Mouse (Mus musculus): Measurements from ENCODE around the gene Rpl36. TPM values are rescaled to one million over a fixed set of nuclear protein-coding genes. Genes with fewer than 3 reads are reported as not detected.
A peak's percentile ranks its signal among the peaks of the same experiment; 100 is the strongest.
"Not testable (repeated sequence)": the region's sequence is repeated elsewhere in the genome, so short reads cannot be mapped to it uniquely, and the experiment has no call there.

Rpl36 gene
- total RNA-seq, 2 experiments from 2014 or later: 298 to 323 TPM

GRCm38 (mm10) chr17:56605431-56605830, 7.8 kb upstream of the Rpl36 start:
- no peak for ATAC-seq (replicated peaks; ENCODE audit: low FRiP score, poor library complexity, severe bottlenecking)

- no peak for ATAC-seq (replicated peaks; ENCODE audit: low FRiP score, poor library complexity, severe bottlenecking)
These were observed 5.6 kb upstream of the Rpl36 start for GRCm38 (mm10) chr17:56607521-56608062.

- no peak for ATAC-seq (replicated peaks; ENCODE audit: low FRiP score, poor library complexity, severe bottlenecking)
These were observed 4.5 kb upstream of the Rpl36 start for GRCm38 (mm10) chr17:56608699-56609098.

GRCm38 (mm10) chr17:56609452-56610171, 3.6 kb upstream of the Rpl36 start, which contains the start of gene 2410015M20Rik:
Gene 2410015M20Rik, minus strand, starts transcription at chr17:56609771.
- ATAC-seq (replicated peaks; ENCODE audit: low FRiP score, poor library complexity, severe bottlenecking): peak; percentile 84

GRCm38 (mm10) chr17:56611323-56611722, 1.9 kb upstream of the Rpl36 start:
- no peak for ATAC-seq (replicated peaks; ENCODE audit: low FRiP score, poor library complexity, severe bottlenecking)

GRCm38 (mm10) chr17:56611861-56612564, 1.2 kb upstream of the Rpl36 start:
- ATAC-seq (replicated peaks; ENCODE audit: low FRiP score, poor library complexity, severe bottlenecking): no peak

- not testable (repeated sequence) for ATAC-seq (replicated peaks; ENCODE audit: low FRiP score, poor library complexity, severe bottlenecking)
These were observed 664 bp upstream of the Rpl36 start for GRCm38 (mm10) chr17:56612565-56612939.

GRCm38 (mm10) chr17:56613893-56614292, 677 bp downstream of the Rpl36 start:
- not testable (repeated sequence) for ATAC-seq (replicated peaks; ENCODE audit: low FRiP score, poor library complexity, severe bottlenecking)

- ATAC-seq (replicated peaks; ENCODE audit: low FRiP score, poor library complexity, severe bottlenecking): no peak
These were observed 1.3 kb downstream of the Rpl36 start for GRCm38 (mm10) chr17:56614391-56615135.

GRCm38 (mm10) chr17:56615136-56615784, 2.0 kb downstream of the Rpl36 start:
- ATAC-seq (replicated peaks; ENCODE audit: low FRiP score, poor library complexity, severe bottlenecking): no peak

GRCm38 (mm10) chr17:56615792-56616191, 2.6 kb downstream of the Rpl36 start:
- ATAC-seq (replicated peaks; ENCODE audit: low FRiP score, poor library complexity, severe bottlenecking): no peak

- no peak for ATAC-seq (replicated peaks; ENCODE audit: low FRiP score, poor library complexity, severe bottlenecking)
These were observed 3.5 kb downstream of the Rpl36 start for GRCm38 (mm10) chr17:56616725-56617124.

- no peak for ATAC-seq (replicated peaks; ENCODE audit: low FRiP score, poor library complexity, severe bottlenecking)
These were observed 4.4 kb downstream of the Rpl36 start for GRCm38 (mm10) chr17:56617628-56618027.

GRCm38 (mm10) chr17:56625495-56625894, 12.3 kb downstream of the Rpl36 start:
- ATAC-seq (replicated peaks; ENCODE audit: low FRiP score, poor library complexity, severe bottlenecking): no peak

GRCm38 (mm10) chr17:56626260-56626659, 13.0 kb downstream of the Rpl36 start:
- 0 out of 2 replicates have a peak, but pooled peaks have one; percentile 3 for ATAC-seq (replicated peaks; ENCODE audit: low FRiP score, poor library complexity, severe bottlenecking)

- ATAC-seq (replicated peaks; ENCODE audit: low FRiP score, poor library complexity, severe bottlenecking): peak; percentile 95
These were observed 13.7 kb downstream of the Rpl36 start, which contains the start of gene Lonp1 for GRCm38 (mm10) chr17:56626754-56627470. Gene Lonp1, minus strand, starts transcription at chr17:56626887.

GRCm38 (mm10) chr17:56627530-56628277, 14.5 kb downstream of the Rpl36 start, which contains the start of gene Catsperd:
Gene Catsperd, plus strand, starts transcription at chr17:56628143.
- no peak for ATAC-seq (replicated peaks; ENCODE audit: low FRiP score, poor library complexity, severe bottlenecking)

All from erythroblast, adult 5-6 weeks (primary cell).